Mouse (Mus musculus): ENCODE measurements around the gene Aoc2.

DNA sequence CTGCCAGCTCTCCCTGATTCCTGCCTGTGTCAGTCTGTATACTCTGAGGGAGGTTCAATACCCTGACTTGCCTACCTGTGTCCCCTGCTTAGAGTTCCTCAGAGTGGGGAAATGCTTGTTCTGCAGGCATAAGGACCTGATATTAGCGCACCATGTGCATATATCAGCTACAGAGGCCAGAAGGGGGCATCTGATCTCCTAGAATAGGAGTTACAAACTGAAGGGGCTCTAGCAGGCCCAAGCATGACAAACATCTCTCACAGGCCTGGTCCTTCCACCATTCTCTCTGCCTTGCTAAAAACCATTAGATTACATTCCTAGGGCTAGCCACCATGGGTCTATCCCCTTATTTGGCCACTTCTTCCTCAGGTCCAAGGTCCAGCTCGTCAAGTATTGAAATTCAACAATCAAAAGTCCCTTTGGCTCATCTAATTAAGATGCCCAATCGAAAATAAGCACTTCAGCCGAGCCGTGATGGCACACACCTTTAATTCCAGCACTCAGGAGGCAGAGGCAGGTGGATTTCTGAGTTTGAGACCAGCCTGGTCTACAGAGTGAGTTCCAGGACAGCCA lies 29.7 kb downstream of the Aoc2 start:
- TF ChIP-seq CHD2 (IDR thresholded peaks at IDR 0.05; ENCODE audit: low read length) (no peak), POLR2A (IDR thresholded peaks at IDR 0.05; ENCODE audit: low read depth, low read length) (no peak), TCF12 (IDR thresholded peaks at IDR 0.05; ENCODE audit: low read depth, low read length) (no peak), MAX (IDR thresholded peaks at IDR 0.05; ENCODE audit: low read length) (no peak), CTCF (conservative IDR thresholded peaks at IDR 0.05 in 1 of 2, IDR thresholded peaks at IDR 0.05 in 1 of 2; ENCODE audit: low read depth in 2 of 2, low read length in 2 of 2) (peak in 1 of 2 experiments; percentile 64; a peak in 2 of 4 replicates), NELFE (IDR thresholded peaks at IDR 0.05; ENCODE audit: low read depth, low read length) (no peak), POLR2AphosphoS2 (IDR thresholded peaks at IDR 0.05; ENCODE audit: low read depth, low read length) (no peak)
